Mouse (Mus musculus): ENCODE data around the gene Mrgprg.

Mrgprg gene

GRCm38 (mm10) chr7:143755357-143756124, 11.3 kb downstream of the Mrgprg start:
- no peak for DNase-seq (ENCODE audit: low spot score)

- peak; percentile 25 for DNase-seq (ENCODE audit: low spot score)
These were observed 12.6 kb downstream of the Mrgprg start for GRCm38 (mm10) chr7:143753990-143754715.

GRCm38 (mm10) chr7:143752606-143753005, 14.2 kb downstream of the Mrgprg start:
- DNase-seq (ENCODE audit: low spot score): no peak

GRCm38 (mm10) chr7:143752056-143752455, 14.7 kb downstream of the Mrgprg start:
- DNase-seq (ENCODE audit: low spot score): no peak

- DNase-seq (ENCODE audit: low spot score): no peak
These were observed 15.4 kb downstream of the Mrgprg start for GRCm38 (mm10) chr7:143751380-143751779.

GRCm38 (mm10) chr7:143749045-143749444, 17.7 kb downstream of the Mrgprg start:
- DNase-seq (ENCODE audit: low spot score): no peak

- DNase-seq (ENCODE audit: low spot score): peak; percentile 32
These were observed 18.5 kb downstream of the Mrgprg start for GRCm38 (mm10) chr7:143748041-143748868.

- DNase-seq (ENCODE audit: low spot score): no peak
These were observed 26.1 kb downstream of the Mrgprg start for GRCm38 (mm10) chr7:143740653-143741052.

- DNase-seq (ENCODE audit: low spot score): no peak
These were observed 27.0 kb downstream of the Mrgprg start for GRCm38 (mm10) chr7:143739511-143740461.

GRCm38 (mm10) chr7:143738601-143739006, 28.2 kb downstream of the Mrgprg start:
- no peak for DNase-seq (ENCODE audit: low spot score)

- DNase-seq (ENCODE audit: low spot score): no peak
These were observed 28.6 kb downstream of the Mrgprg start for GRCm38 (mm10) chr7:143738194-143738593.

GRCm38 (mm10) chr7:143733746-143734145, 33.0 kb downstream of the Mrgprg start:
- DNase-seq (ENCODE audit: low spot score): no peak

GRCm38 (mm10) chr7:143729886-143730285, 36.9 kb downstream of the Mrgprg start:
- no peak for DNase-seq (ENCODE audit: low spot score)

- DNase-seq (ENCODE audit: low spot score): no peak
These were observed 40.4 kb downstream of the Mrgprg start for GRCm38 (mm10) chr7:143726396-143726795.

GRCm38 (mm10) chr7:143723841-143724240, 43.0 kb downstream of the Mrgprg start:
- no peak for DNase-seq (ENCODE audit: low spot score)

GRCm38 (mm10) chr7:143722646-143723045, 44.1 kb downstream of the Mrgprg start:
- no peak for DNase-seq (ENCODE audit: low spot score)

GRCm38 (mm10) chr7:143717811-143718210, 49.0 kb downstream of the Mrgprg start:
- DNase-seq (ENCODE audit: low spot score): no peak

Measured in spleen, adult 12 weeks (tissue).